Mouse (Mus musculus) neural tube, embryonic 12.5 days (tissue): ENCODE measurements around the gene Col2a1. TPM values are rescaled to one million over a fixed set of nuclear protein-coding genes. Genes with fewer than 3 reads are reported as not detected.

Source experiments
- ATAC-seq: fragments of 200-750 bp; cut with Nextera tagmentation; 2 replicates; pipeline ENCODE4 v1.8.0; 2017; ENCODE audit warnings: low read depth, mild to moderate bottlenecking, moderate TSS enrichment, moderate library complexity; ENCODE audit not compliant: low FRiP score
- H3K27ac ChIP-seq: fragments of 300-500 bp; sonication (generic); 2 replicates; pipeline ENCODE4 v1.5.1; 2016
- H3K27me3 ChIP-seq: fragments of 300-500 bp; sonication (generic); replicated peaks from 2 replicates; pipeline ENCODE4 v1.6.1; 2016; ENCODE audit warnings: mild to moderate bottlenecking
- H3K36me3 ChIP-seq: fragments of 300-500 bp; sonication (generic); 2 replicates; pipeline ENCODE4 v1.6.1; 2016; ENCODE audit warnings: mild to moderate bottlenecking
- H3K4me1 ChIP-seq: fragments of 300-500 bp; sonication (generic); 2 replicates; pipeline ENCODE4 v1.6.1; 2016
- H3K4me2 ChIP-seq: fragments of 300-500 bp; sonication (generic); replicated peaks from 2 replicates; pipeline ENCODE4 v1.6.1; 2016; ENCODE audit warnings: mild to moderate bottlenecking
- H3K4me3 ChIP-seq: fragments of 300-500 bp; sonication (generic); 2 replicates; pipeline ENCODE4 v1.5.1; 2016
- H3K9ac ChIP-seq: fragments of 300-500 bp; sonication (generic); 2 replicates; pipeline ENCODE4 v1.6.1; 2016; ENCODE audit warnings: mild to moderate bottlenecking
- H3K9me3 ChIP-seq: fragments of 300-500 bp; sonication (generic); 2 replicates; pipeline ENCODE4 v1.6.1; 2016; ENCODE audit warnings: mild to moderate bottlenecking
- WGBS: fragments of 180-500 bp; shearing (Covaris S2); methylation state at CpG from one replicate; pipeline ENCODE4 v1.1.7; 2016; 5-methylcytosine and 5-hydroxymethylcytosine counted together
- polyA plus RNA-seq: library from polyadenylated mRNA; unstranded; fragments of >200 nt; fragmentation: Nextera tagmentation; extraction: Ambion mirVana; gene quantifications from 2 replicates; pipeline ENCODE4 v1.2.1, GENCODE M21; 2016

Col2a1 gene
- 182 and 193 TPM in 2 replicates for polyA plus RNA-seq

GRCm38 (mm10) chr15:98003822-98004739 is at the start of gene Col2a1:
Col2a1 (minus strand) TSS chr15:98004695.
- Histone ChIP-seq H3K9me3 (no peaks in the 10 kb centered on the region), H3K27ac (peak within 1 kb of the TSS; percentile 65; the same call in 1 of the 2 replicates), H3K4me1 (peaks cover 58% of the 10 kb centered on the region), H3K27me3 (peaks cover 19% of the 10 kb centered on the region; the same call in 1 of the 2 replicates), H3K4me2 (peak within 1 kb of the TSS; percentile 85), H3K9ac (peak within 1 kb of the TSS; percentile 81), H3K4me3 (peak within 1 kb of the TSS; percentile 56), H3K36me3 (no peaks in the 10 kb centered on the region)
- WGBS, result under 1% methylated on average over 59 of the region's 59 CpGs
- ATAC-seq, result peak; percentile 35

GRCm38 (mm10) chr15:98051685-98052084 is 47.2 kb upstream of the Col2a1 start:
- ATAC-seq, result no peak
- 93% methylated on average over 5 of the region's 5 CpGs for WGBS
- peaks cover 64% of the 10 kb centered on the region for H3K36me3 ChIP-seq

GRCm38 (mm10) chr15:98048918-98049700 is 44.6 kb upstream of the Col2a1 start:
- no peak overlapping the region for H3K9ac ChIP-seq
- 93% methylated on average over 13 of the region's 13 CpGs for WGBS
- H3K4me3 ChIP-seq, result no peak overlapping the region
- no peak overlapping the region for H3K27ac ChIP-seq
- no peak for ATAC-seq
- no peaks in the 10 kb centered on the region for H3K4me1 ChIP-seq
- H3K36me3 ChIP-seq, result peaks cover 76% of the 10 kb centered on the region
- no peak overlapping the region for H3K4me2 ChIP-seq
- H3K27me3 ChIP-seq, result no peaks in the 10 kb centered on the region
- no peaks in the 10 kb centered on the region for H3K9me3 ChIP-seq

More at GRCm38 (mm10) chr15:98051685-98052084, 47.2 kb upstream of the Col2a1 start:
- H3K4me2 ChIP-seq, result no peak overlapping the region
- H3K27me3 ChIP-seq, result no peaks in the 10 kb centered on the region
- H3K9ac ChIP-seq, result no peak overlapping the region
- no peaks in the 10 kb centered on the region for H3K4me1 ChIP-seq
- no peak overlapping the region for H3K4me3 ChIP-seq
- no peak overlapping the region for H3K27ac ChIP-seq
- no peaks in the 10 kb centered on the region for H3K9me3 ChIP-seq

GRCm38 (mm10) chr15:98044387-98044786 is 39.9 kb upstream of the Col2a1 start:
- no peak for ATAC-seq
- Histone ChIP-seq H3K9me3 (no peaks in the 10 kb centered on the region), H3K27me3 (no peaks in the 10 kb centered on the region), H3K9ac (no peak overlapping the region), H3K36me3 (peaks cover 82% of the 10 kb centered on the region), H3K4me3 (no peak overlapping the region), H3K4me1 (no peaks in the 10 kb centered on the region), H3K4me2 (no peak overlapping the region), H3K27ac (no peak overlapping the region)
- WGBS, result 94% methylated on average over 5 of the region's 5 CpGs

GRCm38 (mm10) chr15:98043967-98044366 is 39.5 kb upstream of the Col2a1 start:
- H3K36me3 ChIP-seq, result peaks cover 82% of the 10 kb centered on the region
- no peak overlapping the region for H3K9ac ChIP-seq
- 96% methylated on average over 6 of the region's 6 CpGs for WGBS
- no peak overlapping the region for H3K4me2 ChIP-seq
- no peaks in the 10 kb centered on the region for H3K9me3 ChIP-seq
- no peaks in the 10 kb centered on the region for H3K27me3 ChIP-seq
- H3K4me1 ChIP-seq, result no peaks in the 10 kb centered on the region
- no peak overlapping the region for H3K4me3 ChIP-seq
- no peak overlapping the region for H3K27ac ChIP-seq
- ATAC-seq, result no peak

GRCm38 (mm10) chr15:98042508-98042907 is 38.0 kb upstream of the Col2a1 start:
- no peak for ATAC-seq
- H3K36me3 ChIP-seq, result peaks cover 81% of the 10 kb centered on the region

GRCm38 (mm10) chr15:98039682-98040081 is 35.2 kb upstream of the Col2a1 start:
- no peak overlapping the region for H3K4me2 ChIP-seq
- H3K27ac ChIP-seq, result no peak overlapping the region
- H3K4me3 ChIP-seq, result no peak overlapping the region
- H3K36me3 ChIP-seq, result peaks cover 69% of the 10 kb centered on the region
- H3K4me1 ChIP-seq, result peaks cover 12% of the 10 kb centered on the region
- ATAC-seq, result no peak
- no peak overlapping the region for H3K9ac ChIP-seq
- no peaks in the 10 kb centered on the region for H3K9me3 ChIP-seq
- 88% methylated on average over 10 of the region's 10 CpGs for WGBS
- H3K27me3 ChIP-seq, result no peaks in the 10 kb centered on the region

More at GRCm38 (mm10) chr15:98042508-98042907, 38.0 kb upstream of the Col2a1 start:
- Histone ChIP-seq H3K27me3 (no peaks in the 10 kb centered on the region), H3K9me3 (no peaks in the 10 kb centered on the region), H3K4me2 (no peak overlapping the region), H3K4me3 (no peak overlapping the region), H3K4me1 (no peaks in the 10 kb centered on the region), H3K9ac (no peak overlapping the region), H3K27ac (no peak overlapping the region; the same call in 1 of the 2 replicates)
- 88% methylated on average over 12 of the region's 12 CpGs for WGBS

- WGBS, result 92% methylated on average over 5 of the region's 5 CpGs
- H3K4me2 ChIP-seq, result no peak overlapping the region
- H3K36me3 ChIP-seq, result peaks cover 48% of the 10 kb centered on the region
Measured at GRCm38 (mm10) chr15:98036578-98036977, 32.1 kb upstream of the Col2a1 start.

GRCm38 (mm10) chr15:98035076-98035755 is 30.7 kb upstream of the Col2a1 start:
- Histone ChIP-seq H3K27ac (no peak overlapping the region), H3K9me3 (no peaks in the 10 kb centered on the region), H3K36me3 (peaks cover 36% of the 10 kb centered on the region), H3K4me1 (peaks cover 13% of the 10 kb centered on the region), H3K9ac (no peak overlapping the region), H3K27me3 (no peaks in the 10 kb centered on the region), H3K4me2 (no peak overlapping the region), H3K4me3 (no peak overlapping the region)
- ATAC-seq, result no peak
- 5% methylated on average over 3 of the region's 3 CpGs for WGBS

More at GRCm38 (mm10) chr15:98036578-98036977, 32.1 kb upstream of the Col2a1 start:
- H3K9me3 ChIP-seq, result no peaks in the 10 kb centered on the region
- no peaks in the 10 kb centered on the region for H3K27me3 ChIP-seq
- H3K9ac ChIP-seq, result no peak overlapping the region
- ATAC-seq, result no peak
- H3K27ac ChIP-seq, result no peak overlapping the region
- H3K4me3 ChIP-seq, result no peak overlapping the region
- peaks cover 13% of the 10 kb centered on the region for H3K4me1 ChIP-seq

- no peak for ATAC-seq
Measured at GRCm38 (mm10) chr15:98033233-98033748, 28.8 kb upstream of the Col2a1 start.

GRCm38 (mm10) chr15:98029798-98030197 is 25.3 kb upstream of the Col2a1 start:
- H3K27me3 ChIP-seq, result no peaks in the 10 kb centered on the region
- WGBS, result 83% methylated on average over 6 of the region's 6 CpGs
- H3K9ac ChIP-seq, result no peak overlapping the region
- peaks cover 34% of the 10 kb centered on the region for H3K4me1 ChIP-seq
- ATAC-seq, result no peak
- no peaks in the 10 kb centered on the region for H3K36me3 ChIP-seq
- no peaks in the 10 kb centered on the region for H3K9me3 ChIP-seq
- no peak overlapping the region for H3K4me3 ChIP-seq
- no peak overlapping the region for H3K27ac ChIP-seq
- no peak overlapping the region for H3K4me2 ChIP-seq

More at GRCm38 (mm10) chr15:98033233-98033748, 28.8 kb upstream of the Col2a1 start:
- no peak overlapping the region for H3K4me3 ChIP-seq
- H3K27me3 ChIP-seq, result no peaks in the 10 kb centered on the region
- H3K4me1 ChIP-seq, result peaks cover 15% of the 10 kb centered on the region
- H3K9me3 ChIP-seq, result no peaks in the 10 kb centered on the region
- peaks cover 20% of the 10 kb centered on the region for H3K36me3 ChIP-seq
- no peak overlapping the region for H3K9ac ChIP-seq
- 75% methylated on average over 9 of the region's 9 CpGs for WGBS
- no peak overlapping the region for H3K4me2 ChIP-seq
- H3K27ac ChIP-seq, result no peak overlapping the region
